Mouse (Mus musculus) thymus, adult 2 months (tissue): ENCODE measurements around the gene Taf11. TPM values are rescaled to one million over a fixed set of nuclear protein-coding genes. Genes with fewer than 3 reads are reported as not detected.

Experiments used
- DNase-seq: peaks from one replicate; pipeline ENCODE4 v3.0.0; 2021
- H3K27ac ChIP-seq: fragments of 200-500 bp; 2 replicates; pipeline ENCODE4 v1.5.1; 2012; ENCODE audit warnings: low read length, control low read depth; ENCODE audit not compliant: control insufficient read depth, insufficient read depth
- H3K27me3 ChIP-seq: fragments of 200-500 bp; 2 replicates; pipeline ENCODE4 v1.6.1; 2012; ENCODE audit warnings: mild to moderate bottlenecking, low read length, moderate library complexity, mixed read lengths; ENCODE audit not compliant: control insufficient read depth, insufficient read depth
- H3K36me3 ChIP-seq: fragments of 200-500 bp; 2 replicates; pipeline ENCODE4 v1.6.1; 2012; ENCODE audit warnings: mild to moderate bottlenecking, low read length, moderate library complexity; ENCODE audit not compliant: control insufficient read depth, insufficient read depth
- H3K4me1 ChIP-seq: fragments of 200-500 bp; replicated peaks from 2 replicates; pipeline ENCODE4 v1.6.1; 2012; ENCODE audit warnings: low read length; ENCODE audit not compliant: control insufficient read depth, insufficient read depth
- H3K4me3 ChIP-seq: fragments of 200-500 bp; 2 replicates; pipeline ENCODE4 v1.5.1; 2012; ENCODE audit warnings: mild to moderate bottlenecking, low read length, control low read depth, moderate library complexity; ENCODE audit not compliant: control insufficient read depth, insufficient read depth
- CTCF ChIP-seq: fragments of 200-500 bp; IDR thresholded peaks from 2 replicates; pipeline ENCODE4 v1.5.1; 2012; ENCODE audit warnings: mild to moderate bottlenecking, control low read depth, low read length, moderate library complexity, borderline replicate concordance; ENCODE audit not compliant: control insufficient read depth, poor library complexity, insufficient read depth; ENCODE audit errors: extremely low read depth
- POLR2A ChIP-seq: fragments of 200-500 bp; IDR thresholded peaks from 2 replicates; pipeline ENCODE4 v1.6.1; 2012; ENCODE audit warnings: mild to moderate bottlenecking, low read length, control low read depth, moderate library complexity; ENCODE audit not compliant: control insufficient read depth, poor library complexity, insufficient read depth; ENCODE audit errors: extremely low read depth
- WGBS: fragments of 180-500 bp; shearing (Covaris S2); methylation state at CpG from one replicate; pipeline ENCODE4 v1.1.7; 2018; 5-methylcytosine and 5-hydroxymethylcytosine counted together
- polyA plus RNA-seq: library from polyadenylated mRNA; depleted of rRNA; stranded (reverse); fragments of >200 nt; gene quantifications from 2 replicates; pipeline ENCODE4 v1.2.3, GENCODE M21; 2012; rRNA removed

Gene Taf11
- polyA plus RNA-seq, 1 experiment = 13.6 TPM

DNA sequence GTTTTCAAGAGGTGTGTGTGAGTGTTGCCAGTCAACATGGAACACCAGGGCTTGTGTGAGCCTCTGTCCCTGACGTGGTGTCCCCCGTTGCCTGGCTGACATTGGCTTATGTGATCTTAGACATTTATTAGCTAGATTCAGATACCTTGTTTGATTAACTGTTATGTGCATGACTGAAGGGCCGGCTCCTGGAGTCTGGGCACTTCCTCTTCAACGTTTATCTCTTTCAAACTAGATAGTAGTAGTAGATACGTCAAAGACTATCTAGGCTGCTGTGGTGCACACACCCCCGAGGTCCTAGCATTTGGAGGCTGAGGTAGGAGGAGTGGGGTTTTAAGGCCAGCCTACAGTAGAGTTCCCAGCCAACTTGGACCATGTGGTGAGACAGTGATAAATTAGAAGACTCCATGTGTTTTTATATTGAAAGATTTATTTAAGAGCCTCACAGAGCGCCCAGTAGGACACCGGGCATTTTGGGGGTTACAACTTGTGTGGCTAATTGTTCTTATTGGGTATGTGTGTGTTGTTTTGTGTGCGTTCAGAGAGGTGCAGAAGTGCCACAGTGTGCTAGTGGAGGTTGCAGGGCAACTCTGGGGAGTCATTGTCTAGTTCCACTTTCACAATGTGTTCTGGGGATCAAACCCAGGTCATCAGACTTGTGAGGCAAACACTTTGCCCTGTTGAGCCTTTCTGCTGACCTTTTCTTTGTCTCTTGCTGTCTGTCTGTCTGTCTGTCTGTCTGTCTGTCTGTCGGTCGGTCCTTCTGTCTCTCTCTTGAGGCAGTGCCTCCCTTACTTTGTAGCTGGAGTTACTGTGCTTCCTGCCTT, 51.8 kb downstream of the Taf11 start:
- peaks cover 3% of the 10 kb centered on the region; the same call in 1 of the 2 replicates for H3K36me3 ChIP-seq
- H3K27ac ChIP-seq = no peak overlapping the region
- DNase-seq = no peak
- WGBS = 47% methylated on average over 11 of the region's 11 CpGs
- TF ChIP-seq POLR2A = no peak
- no peak for TF ChIP-seq CTCF
- no peak overlapping the region for H3K4me3 ChIP-seq
- H3K4me1 ChIP-seq = peaks cover 9% of the 10 kb centered on the region
- H3K27me3 ChIP-seq = peaks cover 10% of the 10 kb centered on the region; the same call in 1 of the 2 replicates

DNA sequence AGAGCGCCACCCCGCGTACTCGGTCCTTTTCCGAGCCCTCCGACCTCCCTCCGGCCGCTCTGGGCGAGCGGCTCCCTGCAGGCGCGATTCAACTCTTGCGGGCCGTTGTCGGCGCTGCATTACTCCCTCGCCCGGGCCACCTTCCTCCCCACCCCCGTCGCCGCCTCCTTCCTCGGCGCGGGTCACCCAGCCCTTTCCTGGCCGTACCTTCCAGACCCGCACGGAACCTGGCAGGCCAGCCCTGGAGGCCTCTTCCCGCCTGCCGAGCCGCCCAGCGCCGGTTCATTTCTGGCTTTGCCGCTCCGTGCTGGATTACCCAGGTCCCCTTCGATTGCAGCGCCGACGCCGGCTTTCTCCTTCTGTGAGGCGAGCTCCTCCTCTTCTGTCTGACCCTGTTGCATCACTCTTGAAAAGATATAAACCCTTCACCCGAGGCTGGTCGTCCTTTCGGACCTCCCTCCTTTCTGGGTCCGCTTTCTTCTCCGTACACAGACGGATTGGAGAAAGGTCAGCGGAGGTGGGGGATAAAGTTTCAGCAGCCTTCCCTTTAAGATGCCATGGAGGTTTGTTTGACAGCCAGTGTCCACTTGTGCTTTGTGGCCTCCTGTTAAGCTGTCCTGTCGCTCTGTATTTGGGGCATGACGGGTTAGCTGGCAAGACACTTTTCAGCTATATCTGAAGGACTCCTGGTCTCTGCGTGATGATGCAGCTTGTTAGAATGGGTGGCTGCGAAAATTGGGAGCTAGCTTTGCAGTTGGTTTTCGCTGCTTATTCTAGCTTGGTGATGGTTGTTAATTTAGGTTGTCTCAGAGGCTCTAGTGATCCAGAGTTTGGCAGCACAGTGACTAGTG, 52.6 kb downstream of the Taf11 start:
- Histone ChIP-seq H3K4me3 (peak overlapping the region; percentile 98), H3K27ac (no peak overlapping the region), H3K36me3 (peaks cover 10% of the 10 kb centered on the region), H3K4me1 (peaks cover 9% of the 10 kb centered on the region), H3K27me3 (peaks cover 10% of the 10 kb centered on the region; the same call in 1 of the 2 replicates)
- DNase-seq = peak; percentile 21
- TF ChIP-seq POLR2A = no peak
- TF ChIP-seq CTCF = no peak
- 3% methylated on average over 52 of the region's 52 CpGs for WGBS

DNA sequence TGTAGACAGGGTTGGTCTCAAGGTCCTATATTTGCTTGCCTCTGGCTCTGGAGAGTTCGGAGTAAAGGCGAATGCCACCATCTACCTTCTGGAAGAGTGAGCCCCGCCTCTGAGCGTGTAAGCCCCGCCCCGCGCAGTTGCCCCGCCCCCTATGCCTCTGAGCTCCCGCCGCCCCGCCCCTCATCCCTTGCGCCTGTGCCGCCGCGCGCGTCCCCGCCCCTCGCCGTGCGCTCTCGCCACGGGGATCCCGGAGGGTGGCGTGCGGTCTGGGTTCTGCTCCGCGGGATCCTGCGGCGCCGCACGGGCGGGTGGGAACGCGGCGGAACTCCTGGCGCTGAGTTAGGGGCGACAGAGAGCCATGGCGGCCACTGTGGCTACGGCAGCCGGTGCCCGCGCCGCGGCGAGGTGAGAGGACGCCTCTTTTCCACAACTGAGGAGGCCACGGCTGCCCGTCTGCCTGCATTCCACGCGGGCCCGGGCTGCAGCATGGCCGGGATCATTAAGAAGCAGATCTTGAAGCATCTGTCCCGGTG, 53.3 kb downstream of the Taf11 start, which contains the start of gene Uhrf1bp1:
Gene Uhrf1bp1 (plus strand): TSS at position 177 of the 533 bp plus-strand sequence.
- H3K4me1 ChIP-seq = peaks cover 9% of the 10 kb centered on the region
- peaks cover 10% of the 10 kb centered on the region; the same call in 1 of the 2 replicates for H3K27me3 ChIP-seq
- H3K27ac ChIP-seq = no peak within 1 kb of the TSS
- under 1% methylated on average over 54 of the region's 54 CpGs for WGBS
- H3K36me3 ChIP-seq = peaks cover 10% of the 10 kb centered on the region
- DNase-seq = peak; percentile 69
- peak within 1 kb of the TSS; percentile 98 for H3K4me3 ChIP-seq
- TF ChIP-seq CTCF = no peak
- TF ChIP-seq POLR2A = no peak

Other genes with a start within 250 kb of the Taf11 start
- 0.58 and 0.99 TPM in 2 replicates for gene Spdef, start 180.9 kb downstream of the Taf11 start, polyA plus RNA-seq
- gene D17Wsu92e, start 89.2 kb downstream of the Taf11 start, polyA plus RNA-seq = 97.5 and 104 TPM in 2 replicates
- gene Snrpc, start 71.7 kb downstream of the Taf11 start, polyA plus RNA-seq = 192 and 207 TPM in 2 replicates
- gene Uhrf1bp1, start 53.4 kb downstream of the Taf11 start, polyA plus RNA-seq = 4.4 and 4.7 TPM in 2 replicates
- 103 and 109 TPM in 2 replicates for gene Anks1, start 538 bp downstream of the Taf11 start, polyA plus RNA-seq
- gene Tcp11, start 170.8 kb upstream of the Taf11 start, polyA plus RNA-seq = 3.3 and 5.0 TPM in 2 replicates
- 1.6 and 3.0 TPM in 2 replicates for gene Scube3, start 232.3 kb upstream of the Taf11 start, polyA plus RNA-seq